Mouse (Mus musculus) embryonic facial prominence, embryonic 15.5 days (tissue): ENCODE data around the gene Ptpn7. TPM values are rescaled to one million over a fixed set of nuclear protein-coding genes. Genes with fewer than 3 reads are reported as not detected.

ENCODE experiments used
- ATAC-seq: fragments of 200-750 bp; cut with Nextera tagmentation; 2 replicates; pipeline ENCODE4 v1.8.0; 2017; ENCODE audit warnings: low read depth, moderate TSS enrichment; ENCODE audit not compliant: insufficient number of reproducible peaks, low FRiP score, low TSS enrichment
- H3K27ac ChIP-seq: fragments of 300-500 bp; sonication (generic); replicated peaks from 2 replicates; pipeline ENCODE4 v1.5.1; 2015; ENCODE audit warnings: mild to moderate bottlenecking, inconsistent platforms
- H3K27me3 ChIP-seq: fragments of 300-500 bp; sonication (generic); 2 replicates; pipeline ENCODE4 v1.6.1; 2015; ENCODE audit warnings: inconsistent platforms
- H3K36me3 ChIP-seq: fragments of 300-500 bp; sonication (generic); 2 replicates; pipeline ENCODE4 v1.6.1; 2015; ENCODE audit warnings: mild to moderate bottlenecking, inconsistent platforms
- H3K4me1 ChIP-seq: fragments of 300-500 bp; sonication (generic); 2 replicates; pipeline ENCODE4 v1.6.1; 2015; ENCODE audit warnings: inconsistent platforms
- H3K4me2 ChIP-seq: fragments of 300-500 bp; sonication (generic); replicated peaks from 2 replicates; pipeline ENCODE4 v1.6.1; 2015; ENCODE audit warnings: mild to moderate bottlenecking, inconsistent platforms
- H3K4me3 ChIP-seq: fragments of 300-500 bp; sonication (generic); replicated peaks from 2 replicates; pipeline ENCODE4 v1.5.1; 2015; ENCODE audit warnings: mild to moderate bottlenecking, inconsistent platforms
- H3K9ac ChIP-seq: fragments of 300-500 bp; sonication (generic); 2 replicates; pipeline ENCODE4 v1.6.1; 2015; ENCODE audit warnings: inconsistent platforms
- H3K9me3 ChIP-seq: fragments of 300-500 bp; sonication (generic); replicated peaks from 2 replicates; pipeline ENCODE4 v1.6.1; 2016; ENCODE audit warnings: inconsistent platforms
- WGBS: fragments of 180-500 bp; shearing (Covaris S2); methylation state at CpG from one replicate; pipeline ENCODE4 v1.1.7; 2015; 5-methylcytosine and 5-hydroxymethylcytosine counted together
- polyA plus RNA-seq: library from polyadenylated mRNA; unstranded; fragments of >200 nt; fragmentation: Nextera tagmentation; extraction: Ambion mirVana; gene quantifications from 2 replicates; pipeline ENCODE4 v1.2.1, GENCODE M21; 2015

The Ptpn7 gene
- polyA plus RNA-seq, 1 experiment from 2014 or later: 2.6 TPM

DNA sequence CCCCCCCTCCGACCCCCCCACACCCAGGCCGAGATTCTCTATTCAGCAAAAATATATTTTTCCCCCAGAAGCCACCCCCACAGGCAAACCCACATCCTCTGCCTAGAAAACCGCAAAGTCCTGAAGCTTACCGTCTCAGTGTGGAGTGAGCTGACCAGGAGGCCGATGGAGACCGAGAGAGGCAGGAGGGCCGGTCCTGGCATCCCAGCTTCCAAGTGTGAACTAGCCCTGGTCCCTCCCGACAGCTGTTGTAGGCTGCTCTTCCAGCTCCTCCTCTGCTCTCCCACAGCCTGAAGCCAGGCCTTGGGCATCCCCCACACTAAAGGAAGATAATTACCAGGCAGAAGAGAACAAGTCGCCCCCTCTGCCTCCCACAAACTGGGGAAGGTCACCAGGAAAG is 3.5 kb upstream of the Ptpn7 start:
- Histone ChIP-seq H3K27ac (peak overlapping the region; percentile 86; the same call in 1 of the 2 replicates), H3K4me1 (peaks cover 72% of the 10 kb centered on the region), H3K27me3 (peaks cover 7% of the 10 kb centered on the region), H3K4me3 (no peak overlapping the region), H3K9me3 (no peaks in the 10 kb centered on the region), H3K9ac (no peak overlapping the region), H3K36me3 (no peaks in the 10 kb centered on the region), H3K4me2 (no peak overlapping the region)
- WGBS: 21% methylated on average over 9 of the region's 9 CpGs
- no peak for ATAC-seq

DNA sequence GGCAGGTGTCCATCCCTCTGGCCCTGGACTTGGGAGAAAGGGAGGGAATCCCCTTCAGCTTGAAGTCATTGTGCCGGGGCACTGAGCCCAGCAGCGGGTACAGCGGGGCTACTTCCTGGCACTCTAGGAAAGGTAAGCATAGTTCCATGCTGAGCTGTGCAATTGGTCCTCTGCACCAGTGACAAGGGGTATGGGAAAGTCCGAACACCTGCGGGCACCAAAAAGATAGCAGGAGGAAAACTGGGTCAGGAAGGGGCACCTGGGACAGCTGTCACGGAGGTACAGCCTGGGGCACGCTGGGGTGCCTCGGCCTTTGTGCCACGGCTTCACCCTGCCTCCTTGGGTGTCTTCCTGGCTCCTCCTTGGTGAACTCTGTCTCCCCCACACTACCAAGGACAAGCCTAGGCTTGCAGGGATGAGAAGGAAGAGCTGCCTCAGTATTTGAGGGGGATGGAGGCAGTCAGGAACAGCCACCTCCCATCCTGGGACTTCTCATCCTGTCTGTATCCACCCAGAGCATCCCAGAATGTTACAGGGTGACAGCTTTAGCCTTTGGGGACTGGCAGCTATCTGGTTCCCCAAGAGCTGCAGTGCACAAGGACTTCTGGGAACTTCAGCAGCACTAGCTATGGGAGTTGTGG is 2.8 kb upstream of the Ptpn7 start:
- Histone ChIP-seq H3K4me3 (no peak overlapping the region), H3K27me3 (peaks cover 7% of the 10 kb centered on the region), H3K9me3 (no peaks in the 10 kb centered on the region), H3K4me1 (peaks cover 72% of the 10 kb centered on the region), H3K27ac (0 out of 2 replicates have a peak overlapping the region, but pooled peaks have one; percentile 86), H3K9ac (no peak overlapping the region), H3K4me2 (no peak overlapping the region), H3K36me3 (no peaks in the 10 kb centered on the region)
- 68% methylated on average over 9 of the region's 9 CpGs for whole genome bisulfite sequencing
- ATAC-seq: no peak

DNA sequence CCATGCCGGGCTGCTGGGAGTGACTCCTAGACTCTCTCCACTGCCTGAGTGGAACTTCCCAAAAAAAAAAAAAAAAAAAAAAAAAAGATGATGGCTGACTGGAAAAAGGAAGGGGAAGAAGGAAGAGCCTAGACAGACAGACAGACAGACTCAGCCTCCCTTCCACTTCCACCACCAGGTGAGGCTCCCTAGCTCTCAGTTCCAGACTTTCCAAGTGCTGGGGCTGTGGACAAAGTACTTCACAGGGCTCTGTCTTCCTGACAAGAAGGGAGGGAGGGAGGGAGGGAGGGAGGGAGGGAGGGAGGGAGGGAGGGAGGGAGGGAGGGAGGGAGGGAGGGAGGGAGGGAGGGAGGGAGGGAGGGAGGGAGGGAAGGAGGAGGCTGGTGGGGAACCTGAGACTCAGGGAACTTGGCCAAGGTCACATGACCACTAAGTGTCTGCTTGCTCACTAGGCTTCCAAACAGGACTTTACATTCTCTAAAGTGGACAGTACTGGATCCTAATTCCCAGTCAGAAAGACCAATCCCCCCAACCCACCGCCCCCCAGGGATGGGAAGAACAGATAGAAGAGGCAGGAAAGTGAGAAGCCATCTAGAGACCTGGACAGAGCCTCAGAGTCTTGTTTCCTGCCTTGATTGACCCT is 2.0 kb upstream of the Ptpn7 start:
- H3K4me2 ChIP-seq: no peak overlapping the region
- H3K4me1 ChIP-seq: peaks cover 66% of the 10 kb centered on the region
- 78% methylated on average over 2 of the region's 2 CpGs for WGBS
- no peak overlapping the region for H3K9ac ChIP-seq
- peaks cover 7% of the 10 kb centered on the region for H3K27me3 ChIP-seq
- no peaks in the 10 kb centered on the region for H3K9me3 ChIP-seq
- H3K36me3 ChIP-seq: no peaks in the 10 kb centered on the region
- H3K27ac ChIP-seq: no peak overlapping the region
- no peak overlapping the region for H3K4me3 ChIP-seq
- no peak for ATAC-seq

DNA sequence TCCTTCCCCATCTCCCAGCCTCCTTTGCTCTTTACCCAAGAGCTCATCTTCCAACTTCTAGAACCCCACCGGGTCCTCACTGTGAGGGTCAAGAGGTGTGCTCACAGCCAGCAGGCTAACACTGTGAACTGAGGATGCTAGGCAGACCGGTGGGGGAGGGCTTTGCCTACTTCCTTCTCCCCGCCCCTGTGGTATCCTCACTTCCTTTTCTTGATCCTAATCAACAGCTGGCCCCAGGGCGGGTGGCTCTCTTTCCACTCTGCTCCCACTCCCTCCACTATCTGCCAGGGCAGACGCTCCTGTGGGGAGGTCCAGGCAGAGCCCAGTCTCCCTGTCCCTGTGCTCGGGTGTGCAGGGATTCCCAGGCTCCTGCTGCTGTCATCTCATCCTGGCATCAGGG is 1.5 kb upstream of the Ptpn7 start:
- Histone ChIP-seq H3K27me3 (peaks cover 7% of the 10 kb centered on the region), H3K36me3 (no peaks in the 10 kb centered on the region), H3K4me2 (no peak overlapping the region), H3K4me1 (peaks cover 60% of the 10 kb centered on the region), H3K4me3 (no peak overlapping the region), H3K9ac (no peak overlapping the region), H3K9me3 (no peaks in the 10 kb centered on the region), H3K27ac (peak overlapping the region; percentile 49; the same call in 1 of the 2 replicates)
- WGBS: 23% methylated on average over 6 of the region's 6 CpGs
- no peak for ATAC-seq

DNA sequence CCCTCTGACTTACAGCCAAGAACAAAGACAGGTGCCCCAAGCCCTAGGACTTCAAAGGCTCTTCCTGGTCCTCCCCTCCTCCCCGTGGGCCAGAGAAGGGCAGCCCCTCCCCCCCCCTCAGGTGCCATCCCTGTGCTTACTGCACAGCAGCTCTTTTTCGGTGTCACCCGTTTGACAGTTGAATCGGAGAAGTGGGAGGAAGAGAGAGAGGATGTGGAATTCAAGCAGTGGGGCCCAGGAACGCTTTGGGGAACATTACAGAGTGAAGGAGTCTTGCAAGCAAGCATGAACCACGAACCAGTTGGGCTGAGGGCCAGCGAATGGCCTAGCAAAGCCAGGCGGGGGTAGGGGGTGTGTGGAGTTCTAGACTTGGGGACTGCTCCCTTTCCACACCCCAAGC is 940 bp upstream of the Ptpn7 start:
- H3K4me3 ChIP-seq: no peak overlapping the region
- no peak overlapping the region for H3K9ac ChIP-seq
- no peaks in the 10 kb centered on the region for H3K9me3 ChIP-seq
- no peak overlapping the region for H3K4me2 ChIP-seq
- no peak for ATAC-seq
- 0 out of 2 replicates have a peak overlapping the region, but pooled peaks have one; percentile 49 for H3K27ac ChIP-seq
- H3K27me3 ChIP-seq: peaks cover 7% of the 10 kb centered on the region
- peaks cover 55% of the 10 kb centered on the region for H3K4me1 ChIP-seq
- no peaks in the 10 kb centered on the region for H3K36me3 ChIP-seq
- 31% methylated on average over 8 of the region's 8 CpGs for WGBS

DNA sequence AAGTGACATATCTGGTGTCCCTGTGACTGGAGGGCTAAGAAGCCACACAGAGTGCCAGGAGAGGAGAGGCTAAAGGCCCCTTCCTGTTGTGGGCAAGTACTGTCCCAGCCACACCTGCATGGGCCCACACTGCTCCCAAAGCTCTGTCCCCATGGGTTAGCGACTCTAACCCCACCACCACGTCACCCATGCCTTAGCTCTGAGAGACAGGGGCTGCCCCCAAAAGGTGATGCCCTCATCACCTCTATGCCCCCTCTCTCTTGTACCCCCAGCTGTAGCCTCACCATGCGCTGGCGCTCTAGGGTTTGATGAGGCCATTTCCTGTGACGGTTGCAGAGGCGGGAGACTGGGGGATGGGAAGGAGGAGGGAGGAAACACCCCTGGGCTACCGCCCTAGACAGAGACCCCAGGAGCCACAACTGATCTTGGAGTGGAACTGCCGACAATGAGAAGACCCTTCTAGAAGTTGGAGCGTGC is 431 bp downstream of the Ptpn7 start:
- Histone ChIP-seq H3K9ac (no peak overlapping the region), H3K4me2 (no peak overlapping the region), H3K27ac (no peak overlapping the region), H3K4me3 (no peak overlapping the region), H3K36me3 (no peaks in the 10 kb centered on the region), H3K4me1 (peaks cover 41% of the 10 kb centered on the region), H3K27me3 (peaks cover 7% of the 10 kb centered on the region), H3K9me3 (no peaks in the 10 kb centered on the region)
- no peak for ATAC-seq
- 90% methylated on average over 9 of the region's 9 CpGs for WGBS

DNA sequence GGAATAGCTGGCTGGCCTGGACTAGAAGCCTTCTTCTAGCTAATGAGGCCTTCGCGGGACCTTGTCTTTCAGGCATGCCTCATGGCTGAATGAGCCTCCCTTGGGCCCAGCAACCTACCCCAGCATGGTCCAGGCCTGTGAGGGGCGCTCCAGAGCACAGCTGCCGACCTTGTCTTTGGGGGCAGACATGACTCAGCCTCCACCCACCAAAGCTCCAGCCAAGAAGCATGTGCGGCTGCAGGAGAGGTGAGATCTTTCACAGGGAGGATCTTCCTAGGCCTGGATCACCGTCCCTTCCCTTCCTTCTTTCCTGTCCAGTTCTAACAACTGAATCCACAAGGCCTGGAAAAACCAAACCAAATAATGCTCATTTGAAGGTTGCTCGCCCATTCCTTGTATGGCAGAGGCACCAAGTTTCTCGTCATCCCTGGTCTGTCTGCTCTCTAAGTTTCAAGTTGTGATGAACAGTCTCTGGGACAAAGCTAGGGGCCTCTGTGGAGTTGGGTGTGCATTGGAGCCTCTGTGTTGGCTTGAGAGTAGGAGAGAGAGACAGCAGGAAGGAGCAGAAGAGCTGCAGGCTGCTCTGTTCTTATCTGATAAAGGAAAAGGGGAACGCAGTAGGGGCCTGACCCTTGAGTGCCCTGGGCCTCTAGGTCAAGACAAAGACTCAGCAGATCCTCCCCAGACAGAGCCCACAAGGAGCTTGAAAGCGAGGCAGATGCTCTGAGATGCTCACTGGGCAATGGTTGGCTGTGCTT is 1.4 kb downstream of the Ptpn7 start:
- Histone ChIP-seq H3K4me2 (no peak overlapping the region), H3K27me3 (peaks cover 7% of the 10 kb centered on the region), H3K4me1 (peaks cover 33% of the 10 kb centered on the region), H3K9me3 (no peaks in the 10 kb centered on the region), H3K36me3 (no peaks in the 10 kb centered on the region), H3K4me3 (no peak overlapping the region), H3K9ac (no peak overlapping the region), H3K27ac (no peak overlapping the region)
- 80% methylated on average over 10 of the region's 10 CpGs for WGBS
- ATAC-seq: no peak

DNA sequence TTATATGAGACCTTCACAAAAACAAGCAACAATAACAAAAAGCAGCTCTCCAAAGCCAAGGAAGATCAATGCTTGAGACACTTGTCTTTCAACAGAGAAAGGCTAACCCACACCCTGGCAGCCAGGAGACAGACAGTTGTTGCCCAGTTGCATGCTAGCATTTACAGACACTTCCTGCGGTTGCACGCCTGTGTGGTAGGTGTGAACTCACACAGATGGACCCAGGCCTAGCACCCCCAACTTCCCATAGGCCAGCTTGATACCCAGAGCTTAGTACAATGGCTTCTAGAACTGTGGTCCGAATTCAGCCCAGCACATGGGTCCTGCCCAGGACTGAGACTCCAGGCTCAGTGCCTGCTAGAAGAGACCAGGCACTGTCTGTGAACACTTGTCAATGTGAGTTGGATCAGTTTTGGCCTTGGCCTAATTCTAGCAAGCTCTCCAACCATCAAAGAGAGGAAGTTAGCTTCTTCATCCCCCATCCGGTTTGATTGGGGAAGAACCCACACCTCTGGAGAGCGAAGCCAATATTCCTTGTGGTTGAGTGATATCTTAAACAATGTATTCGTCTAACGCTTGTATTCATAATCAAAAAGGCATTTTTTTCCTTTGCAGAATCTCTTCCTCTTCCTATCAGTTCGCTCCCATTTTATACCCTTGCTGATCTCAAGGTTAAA is 2.7 kb downstream of the Ptpn7 start:
- H3K4me3 ChIP-seq: no peak overlapping the region
- peaks cover 20% of the 10 kb centered on the region for H3K4me1 ChIP-seq
- H3K4me2 ChIP-seq: no peak overlapping the region
- no peak overlapping the region for H3K9ac ChIP-seq
- no peaks in the 10 kb centered on the region for H3K27me3 ChIP-seq
- ATAC-seq: no peak
- 81% methylated on average over 8 of the region's 8 CpGs for WGBS
- no peaks in the 10 kb centered on the region for H3K36me3 ChIP-seq
- H3K27ac ChIP-seq: no peak overlapping the region
- no peaks in the 10 kb centered on the region for H3K9me3 ChIP-seq

DNA sequence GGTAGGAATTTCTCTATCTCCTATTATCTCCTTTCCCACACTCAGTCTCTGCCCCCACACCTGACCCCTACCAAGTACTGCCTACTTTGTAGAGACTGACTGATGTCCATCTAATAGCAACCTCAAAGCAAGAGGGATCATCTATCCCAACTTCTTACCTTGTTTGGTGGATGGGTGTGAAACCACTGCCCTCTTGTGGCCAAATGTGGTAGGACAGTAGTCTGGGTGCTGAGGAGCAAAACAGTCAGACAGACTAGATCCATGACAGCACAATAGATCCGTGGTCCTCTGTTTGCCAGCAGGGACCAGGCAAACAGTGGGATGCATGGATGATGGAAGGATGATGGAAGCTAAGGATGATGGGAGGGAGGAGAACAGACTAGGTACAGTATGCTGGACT is 4.0 kb downstream of the Ptpn7 start:
- 14% methylated on average over 1 of the region's 1 CpGs for WGBS
- no peak for ATAC-seq

DNA sequence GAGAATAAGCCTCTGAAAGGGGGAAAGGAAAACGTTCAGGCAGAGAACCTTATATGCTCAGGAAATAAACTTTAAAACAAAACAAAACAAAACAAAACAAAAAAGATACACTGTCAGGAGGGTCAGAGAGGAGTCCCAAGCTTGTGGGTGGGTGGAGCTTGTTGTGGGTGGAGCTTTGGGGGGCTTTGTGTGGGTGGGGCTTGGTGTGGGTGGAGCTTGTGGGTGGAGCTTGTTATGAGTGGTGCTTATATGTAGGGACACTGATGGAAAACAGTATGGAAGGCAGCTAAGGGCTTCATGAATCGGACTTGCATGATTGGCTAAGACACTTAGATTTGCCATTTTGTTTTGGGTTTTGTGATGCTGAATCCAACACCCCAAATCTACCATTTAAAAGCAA is 7.4 kb downstream of the Ptpn7 start:
- Histone ChIP-seq H3K9ac (no peak overlapping the region), H3K27ac (no peak overlapping the region), H3K4me2 (no peak overlapping the region), H3K4me1 (no peaks in the 10 kb centered on the region), H3K4me3 (no peak overlapping the region), H3K27me3 (no peaks in the 10 kb centered on the region; the same call in 1 of the 2 replicates), H3K9me3 (no peaks in the 10 kb centered on the region), H3K36me3 (no peaks in the 10 kb centered on the region)
- no peak for ATAC-seq
- 65% methylated on average over 2 of the region's 2 CpGs for WGBS

More for the DNA sequence above, 4.0 kb downstream of the Ptpn7 start:
- Histone ChIP-seq H3K36me3 (no peaks in the 10 kb centered on the region), H3K4me3 (no peak overlapping the region), H3K9ac (no peak overlapping the region), H3K27ac (no peak overlapping the region), H3K9me3 (no peaks in the 10 kb centered on the region), H3K27me3 (no peaks in the 10 kb centered on the region), H3K4me1 (peaks cover 11% of the 10 kb centered on the region), H3K4me2 (no peak overlapping the region)

DNA sequence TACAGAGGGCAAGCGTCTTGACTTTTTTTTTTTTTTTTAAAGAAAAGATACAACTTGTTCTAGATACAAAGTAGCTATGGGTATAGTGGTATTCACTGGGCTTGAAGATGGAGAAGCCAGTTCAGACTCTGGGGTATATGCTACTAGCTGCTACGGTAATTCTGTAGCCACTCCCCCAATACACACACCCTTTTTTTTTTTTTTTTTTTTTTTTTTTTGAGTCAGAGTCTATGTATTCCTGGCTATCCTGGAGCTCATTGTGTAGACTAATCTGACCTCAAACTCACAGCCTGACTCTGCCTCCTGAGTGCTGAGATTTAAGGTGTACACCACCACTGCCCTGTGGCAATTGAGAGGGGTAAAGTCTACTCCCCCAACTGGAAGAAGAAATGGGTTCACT is 10.0 kb downstream of the Ptpn7 start:
- ATAC-seq: no peak
- Histone ChIP-seq H3K4me2 (no peak overlapping the region), H3K9ac (no peak overlapping the region), H3K27ac (no peak overlapping the region), H3K4me1 (0 out of 2 replicates have a peak, but pooled peaks cover 3% of the 10 kb centered on the region), H3K9me3 (no peaks in the 10 kb centered on the region), H3K36me3 (no peaks in the 10 kb centered on the region), H3K27me3 (no peaks in the 10 kb centered on the region; the same call in 1 of the 2 replicates), H3K4me3 (no peak overlapping the region)
- 53% methylated on average over 2 of the region's 2 CpGs for WGBS
